Mouse (Mus musculus): ENCODE measurements around the gene Slc8a1. TPM values are rescaled to one million over a fixed set of nuclear protein-coding genes. Genes with fewer than 3 reads are reported as not detected.

Slc8a1 gene
- polyA plus RNA-seq, 1 experiment from 2014 or later, result 8.1 TPM

GRCm38 (mm10) chr17:81657828-81658227, 80.3 kb downstream of the Slc8a1 start:
- Histone ChIP-seq H3K36me3 (ENCODE audit: insufficient read depth) (no peaks in the 10 kb centered on the region), H3K9ac (no peak overlapping the region), H3K4me1 (ENCODE audit: insufficient read depth) (peaks cover 3% of the 10 kb centered on the region; the same call in 1 of the 2 replicates), H3K27ac (ENCODE audit: low read depth) (no peak overlapping the region), H3K4me2 (no peak overlapping the region), H3K27me3 (ENCODE audit: insufficient read depth, low read length) (no peaks in the 10 kb centered on the region), H3K9me3 (ENCODE audit: low read depth, low read length) (no peaks in the 10 kb centered on the region), H3K4me3 (ENCODE audit: low read depth, low read length) (no peak overlapping the region)
- WGBS, result 81% methylated on average over 1 of the region's 1 CpGs
- no peak for DNase-seq
- ATAC-seq (ENCODE audit: insufficient read depth), result no peak
- TF ChIP-seq CTCF (IDR thresholded peaks at IDR 0.05; ENCODE audit: low read depth), result no peak

GRCm38 (mm10) chr17:81654548-81654947, 83.6 kb downstream of the Slc8a1 start:
- 35% methylated on average over 2 of the region's 2 CpGs for WGBS
- no peak overlapping the region for H3K27ac ChIP-seq (ENCODE audit: low read depth)
- no peaks in the 10 kb centered on the region for H3K9me3 ChIP-seq (ENCODE audit: low read depth, low read length)
- H3K4me3 ChIP-seq (ENCODE audit: low read depth, low read length), result no peak overlapping the region
- peaks cover 3% of the 10 kb centered on the region; the same call in 1 of the 2 replicates for H3K4me1 ChIP-seq (ENCODE audit: insufficient read depth)
- peak; percentile 79 for ATAC-seq (ENCODE audit: insufficient read depth)
- DNase-seq, result peak; percentile 81
- H3K9ac ChIP-seq, result no peak overlapping the region
- no peak for TF ChIP-seq CTCF (IDR thresholded peaks at IDR 0.05; ENCODE audit: low read depth)
- no peaks in the 10 kb centered on the region for H3K27me3 ChIP-seq (ENCODE audit: insufficient read depth, low read length)
- no peak overlapping the region for H3K4me2 ChIP-seq
- H3K36me3 ChIP-seq (ENCODE audit: insufficient read depth), result no peaks in the 10 kb centered on the region

GRCm38 (mm10) chr17:81652958-81653357, 85.2 kb downstream of the Slc8a1 start:
- WGBS, result 53% methylated on average over 1 of the region's 1 CpGs
- Histone ChIP-seq H3K27me3 (ENCODE audit: insufficient read depth, low read length) (no peaks in the 10 kb centered on the region), H3K4me2 (no peak overlapping the region), H3K9me3 (ENCODE audit: low read depth, low read length) (no peaks in the 10 kb centered on the region), H3K4me1 (ENCODE audit: insufficient read depth) (peaks cover 3% of the 10 kb centered on the region; the same call in 1 of the 2 replicates), H3K36me3 (ENCODE audit: insufficient read depth) (peaks cover 9% of the 10 kb centered on the region), H3K4me3 (ENCODE audit: low read depth, low read length) (no peak overlapping the region), H3K27ac (ENCODE audit: low read depth) (no peak overlapping the region), H3K9ac (no peak overlapping the region)
- ATAC-seq (ENCODE audit: insufficient read depth) (0 out of 2 replicates have a peak, but pooled peaks have one; percentile 50), DNase-seq (peak; percentile 9)
- no peak for TF ChIP-seq CTCF (IDR thresholded peaks at IDR 0.05; ENCODE audit: low read depth)

- Histone ChIP-seq H3K4me1 (ENCODE audit: insufficient read depth) (0 out of 2 replicates have a peak, but pooled peaks cover 2% of the 10 kb centered on the region), H3K4me3 (ENCODE audit: low read depth, low read length) (no peak overlapping the region), H3K9ac (no peak overlapping the region), H3K27ac (ENCODE audit: low read depth) (no peak overlapping the region), H3K4me2 (no peak overlapping the region), H3K36me3 (ENCODE audit: insufficient read depth) (no peaks in the 10 kb centered on the region), H3K9me3 (ENCODE audit: low read depth, low read length) (no peaks in the 10 kb centered on the region), H3K27me3 (ENCODE audit: insufficient read depth, low read length) (no peaks in the 10 kb centered on the region)
- 75% methylated on average over 2 of the region's 2 CpGs for WGBS
- DNase-seq, result peak; percentile 65
- TF ChIP-seq CTCF (IDR thresholded peaks at IDR 0.05; ENCODE audit: low read depth), result no peak
- no peak for ATAC-seq (ENCODE audit: insufficient read depth)
Observed at GRCm38 (mm10) chr17:81636822-81637221, 101.4 kb downstream of the Slc8a1 start.

GRCm38 (mm10) chr17:81630471-81630870, 107.7 kb downstream of the Slc8a1 start:
- Histone ChIP-seq H3K9me3 (ENCODE audit: low read depth, low read length) (no peaks in the 10 kb centered on the region), H3K4me1 (ENCODE audit: insufficient read depth) (no peaks in the 10 kb centered on the region), H3K27me3 (ENCODE audit: insufficient read depth, low read length) (no peaks in the 10 kb centered on the region), H3K27ac (ENCODE audit: low read depth) (no peak overlapping the region), H3K9ac (no peak overlapping the region), H3K4me3 (ENCODE audit: low read depth, low read length) (no peak overlapping the region), H3K36me3 (ENCODE audit: insufficient read depth) (no peaks in the 10 kb centered on the region), H3K4me2 (no peak overlapping the region)
- DNase-seq, result no peak
- WGBS, result 69% methylated on average over 2 of the region's 2 CpGs
- TF ChIP-seq CTCF (IDR thresholded peaks at IDR 0.05; ENCODE audit: low read depth), result no peak
- ATAC-seq (ENCODE audit: insufficient read depth), result no peak

- no peaks in the 10 kb centered on the region for H3K36me3 ChIP-seq (ENCODE audit: insufficient read depth)
- peak; percentile 67; the same call in 1 of the 2 replicates for ATAC-seq (ENCODE audit: insufficient read depth)
- peak; percentile 50 for DNase-seq
- no peak overlapping the region for H3K27ac ChIP-seq (ENCODE audit: low read depth)
- no peaks in the 10 kb centered on the region for H3K27me3 ChIP-seq (ENCODE audit: insufficient read depth, low read length)
- TF ChIP-seq CTCF (IDR thresholded peaks at IDR 0.05; ENCODE audit: low read depth), result no peak
- 45% methylated on average over 2 of the region's 2 CpGs for WGBS
- no peak overlapping the region for H3K9ac ChIP-seq
- 0 out of 2 replicates have a peak, but pooled peaks cover 2% of the 10 kb centered on the region for H3K4me1 ChIP-seq (ENCODE audit: insufficient read depth)
- H3K4me2 ChIP-seq, result no peak overlapping the region
- no peak overlapping the region for H3K4me3 ChIP-seq (ENCODE audit: low read depth, low read length)
- H3K9me3 ChIP-seq (ENCODE audit: low read depth, low read length), result no peaks in the 10 kb centered on the region
Observed at GRCm38 (mm10) chr17:81621188-81621644, 117.0 kb downstream of the Slc8a1 start.

DNA sequence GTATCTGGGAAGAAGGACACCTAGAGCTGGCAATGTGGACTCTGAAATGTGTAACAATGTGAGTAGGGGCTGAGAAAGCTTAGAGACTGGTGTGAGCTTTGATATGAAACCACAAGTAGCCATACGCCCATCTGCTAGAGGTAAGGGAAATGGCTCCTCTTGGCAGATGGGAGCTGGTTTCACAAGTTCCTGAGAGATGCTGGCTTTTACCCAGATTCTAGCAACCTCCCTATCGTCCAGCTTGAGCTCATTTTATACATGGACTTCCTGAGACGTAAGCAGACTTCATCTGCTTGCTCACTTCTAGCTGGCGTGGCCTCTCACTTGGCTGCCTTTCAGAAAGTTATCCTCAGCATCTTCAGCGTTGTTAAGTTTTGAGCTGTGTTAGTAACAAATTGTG, 119.7 kb downstream of the Slc8a1 start:
- H3K9ac ChIP-seq, result no peak overlapping the region
- WGBS, result 23% methylated on average over 5 of the region's 5 CpGs
- H3K27ac ChIP-seq (ENCODE audit: low read depth), result peak overlapping the region; percentile 1; the same call in 1 of the 2 replicates
- H3K9me3 ChIP-seq (ENCODE audit: low read depth, low read length), result no peaks in the 10 kb centered on the region
- H3K4me1 ChIP-seq (ENCODE audit: insufficient read depth), result 0 out of 2 replicates have a peak, but pooled peaks cover 2% of the 10 kb centered on the region
- no peak overlapping the region for H3K4me3 ChIP-seq (ENCODE audit: low read depth, low read length)
- no peaks in the 10 kb centered on the region for H3K27me3 ChIP-seq (ENCODE audit: insufficient read depth, low read length)
- no peak overlapping the region for H3K4me2 ChIP-seq
- DNase-seq (peak; percentile 91), ATAC-seq (ENCODE audit: insufficient read depth) (peak; percentile 77)
- no peak for TF ChIP-seq CTCF (IDR thresholded peaks at IDR 0.05; ENCODE audit: low read depth)
- H3K36me3 ChIP-seq (ENCODE audit: insufficient read depth), result no peaks in the 10 kb centered on the region

Data from lung, embryonic 14.5 days (tissue).